Mouse (Mus musculus) gastrocnemius, postnatal 4 days (tissue): ENCODE results near the gene Polr1c. TPM values are rescaled to one million over a fixed set of nuclear protein-coding genes. Genes with fewer than 3 reads are reported as not detected.
A peak's percentile ranks its signal among the peaks of the same experiment; 100 is the strongest.

Experiments
- DNase-seq, 2 experiments: peaks; one replicate each; pipeline ENCODE4 v3.0.0; 2021 to 2022; ENCODE audit warnings: low spot score in 2 of 2, mixed read lengths in 2 of 2
- microRNA-seq: library from miRNA; unstranded; fragments of <30 nt; microRNA quantifications from one replicate; pipeline ENCODE4 v1.2.0, GENCODE M21; 2021
- total RNA-seq, 2 experiments: library from RNA; stranded (reverse); gene quantifications; 2 replicates each; pipeline ENCODE4 v1.2.3; 2021

Gene Polr1c
- total RNA-seq, 2 experiments from 2014 or later, result 35.1 to 35.6 TPM

DNA sequence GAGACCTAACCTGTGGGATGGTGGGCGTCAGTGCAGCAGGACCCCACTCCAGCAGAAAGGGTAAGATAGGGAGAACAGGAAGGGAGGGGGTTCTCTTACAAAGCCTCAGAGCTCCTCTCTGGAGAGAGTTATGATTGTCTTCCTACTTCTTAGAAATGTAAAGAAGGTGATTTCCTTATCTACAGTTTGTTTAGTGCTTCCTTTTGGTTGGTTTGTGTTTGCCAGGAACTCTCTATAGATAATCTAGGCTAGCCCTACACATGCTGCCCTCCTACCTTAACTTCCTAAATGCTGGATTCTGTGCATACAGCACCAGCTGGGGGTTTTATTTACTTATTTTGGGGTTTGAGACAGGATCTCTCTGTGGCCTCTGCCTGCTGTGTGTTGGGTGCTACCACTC, 11.8 kb downstream of the Polr1c start:
- no peak for DNase-seq

DNA sequence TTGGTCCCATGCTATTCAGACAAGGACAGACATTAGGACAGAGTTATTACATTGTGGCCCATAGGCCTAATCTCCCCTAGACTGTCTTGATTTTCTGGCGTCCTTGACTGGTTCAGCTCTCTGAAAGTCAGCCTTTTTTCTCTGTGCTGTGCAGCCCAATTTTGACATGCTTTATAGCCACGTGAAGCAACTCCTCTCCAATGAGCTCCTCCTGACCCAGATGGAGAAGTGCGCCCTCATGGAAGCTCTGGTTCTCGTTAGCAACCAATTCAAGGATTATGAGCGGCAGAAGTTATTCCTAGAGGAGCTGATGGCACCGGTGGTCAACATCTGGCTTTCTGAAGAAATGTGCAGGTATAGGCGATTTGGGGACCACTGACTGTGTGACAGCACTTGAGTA, 20.3 kb downstream of the Polr1c start:
- DNase-seq, result no peak

DNA sequence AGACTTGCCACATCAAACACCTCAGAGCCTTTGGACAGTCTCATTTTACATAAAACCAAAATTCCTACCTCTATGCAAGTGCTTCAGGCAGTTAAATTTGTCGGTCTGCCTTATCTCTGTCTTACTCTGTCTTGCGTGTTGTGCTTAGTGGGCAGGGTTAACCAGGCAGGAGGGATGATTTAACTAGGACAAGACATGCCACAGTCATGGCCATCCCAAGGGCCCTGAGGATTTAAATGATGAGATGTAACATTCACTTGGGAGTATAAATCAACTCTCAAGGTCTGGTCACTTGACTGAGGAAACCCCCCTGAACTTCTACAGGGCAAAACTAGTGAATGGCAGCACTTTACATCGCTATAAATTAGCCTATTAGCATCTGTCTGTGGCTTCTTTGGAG, 26.3 kb downstream of the Polr1c start:
- no peak for DNase-seq

DNA sequence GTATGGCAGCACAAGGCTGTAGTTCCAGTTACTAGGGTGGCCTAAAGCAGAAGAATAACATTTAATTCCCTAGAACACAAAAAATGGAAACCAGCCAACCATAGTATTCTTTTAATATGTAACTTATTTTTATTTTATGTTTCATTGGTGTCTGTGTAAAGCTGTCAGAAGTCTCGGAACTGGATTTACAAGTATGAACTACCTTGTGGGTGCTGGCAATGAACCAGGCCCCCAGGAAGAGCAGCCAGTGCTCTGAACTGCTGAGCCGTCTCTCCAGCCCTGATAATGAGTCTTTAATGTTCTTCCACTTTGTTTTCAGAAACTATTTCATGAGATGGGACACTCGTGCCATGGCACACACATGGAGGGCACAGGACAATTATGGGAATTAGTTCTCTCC, 37.3 kb downstream of the Polr1c start:
- no peak for DNase-seq

DNA sequence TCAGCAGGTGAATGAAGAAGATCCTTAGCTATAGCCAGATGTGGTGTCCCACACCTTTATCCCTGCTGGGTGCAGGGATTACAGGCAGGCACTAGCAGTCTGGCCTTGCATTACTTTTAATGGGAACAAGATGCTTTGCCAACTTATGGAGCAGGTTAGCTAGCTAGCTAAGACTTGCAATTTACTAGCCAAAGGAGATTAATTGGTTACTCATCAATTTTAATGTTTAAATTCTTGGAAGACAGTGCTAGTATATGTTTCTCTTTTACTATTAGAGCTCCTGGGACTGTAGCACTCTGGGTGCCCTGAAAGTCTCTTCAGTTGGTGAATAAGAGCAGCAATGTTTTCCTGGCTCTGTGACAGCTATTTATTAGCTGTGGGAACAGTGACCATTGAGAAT, 41.2 kb downstream of the Polr1c start:
- DNase-seq, result no peak

DNA sequence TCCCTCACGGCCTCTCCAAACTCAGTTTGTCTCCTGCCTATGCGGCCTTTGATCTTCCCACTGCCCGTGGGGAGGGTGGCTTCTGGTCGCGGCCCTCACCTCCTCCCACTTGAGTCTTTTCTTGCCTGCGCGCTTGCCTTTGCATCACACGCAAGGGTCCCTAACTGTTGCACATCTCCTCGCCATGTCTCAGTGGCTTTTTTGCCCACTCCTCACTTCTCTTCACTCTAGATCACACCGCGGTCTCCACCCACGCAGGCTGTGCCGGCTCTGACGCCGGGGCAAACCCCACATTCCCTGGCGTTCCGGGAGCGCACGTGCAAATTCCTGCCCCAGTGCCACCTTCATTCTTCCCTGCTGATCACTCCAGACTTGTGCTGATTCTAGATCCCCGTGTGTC, 44.8 kb downstream of the Polr1c start:
- DNase-seq, result peak in 1 of 2 experiments; percentile 21

DNA sequence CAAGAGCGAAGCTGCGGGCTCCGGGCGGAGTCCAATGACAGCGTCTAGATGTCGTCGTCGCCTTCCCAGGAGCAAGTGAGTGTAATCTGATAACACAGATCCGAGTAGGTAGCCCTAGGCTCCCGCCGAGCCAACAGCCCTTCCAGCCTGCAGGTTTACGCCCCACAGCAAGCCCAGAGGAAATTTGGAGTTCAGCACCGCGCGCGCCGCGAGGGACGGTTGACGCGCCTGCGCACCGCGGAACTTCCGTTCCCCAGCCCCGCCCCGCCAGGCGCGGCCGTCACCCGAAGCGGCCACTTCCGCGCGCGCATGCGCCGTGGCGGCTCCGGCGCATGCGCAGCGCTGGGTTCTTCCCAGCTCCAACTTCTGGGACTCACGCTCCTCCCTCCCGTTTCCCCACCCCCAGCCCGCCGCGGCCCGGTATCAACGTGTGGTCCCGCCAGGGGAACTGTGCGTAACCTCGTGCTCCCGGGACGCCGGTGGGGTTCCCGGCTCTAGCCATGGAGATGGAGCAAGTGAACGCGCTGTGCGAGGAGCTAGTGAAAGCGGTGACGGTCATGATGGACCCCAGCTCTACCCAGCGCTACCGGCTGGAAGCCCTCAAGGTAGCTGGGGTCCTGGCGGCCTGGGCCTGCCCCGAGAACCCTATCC, 45.3 kb downstream of the Polr1c start, which contains the start of the genes Polh and Xpo5:
Gene Polh (minus strand): TSS at position 225 of the 651 bp plus-strand sequence.
Gene Xpo5 (plus strand): TSS at position 362 of the 651 bp plus-strand sequence.
- DNase-seq, result peak; percentile 92 to 93

DNA sequence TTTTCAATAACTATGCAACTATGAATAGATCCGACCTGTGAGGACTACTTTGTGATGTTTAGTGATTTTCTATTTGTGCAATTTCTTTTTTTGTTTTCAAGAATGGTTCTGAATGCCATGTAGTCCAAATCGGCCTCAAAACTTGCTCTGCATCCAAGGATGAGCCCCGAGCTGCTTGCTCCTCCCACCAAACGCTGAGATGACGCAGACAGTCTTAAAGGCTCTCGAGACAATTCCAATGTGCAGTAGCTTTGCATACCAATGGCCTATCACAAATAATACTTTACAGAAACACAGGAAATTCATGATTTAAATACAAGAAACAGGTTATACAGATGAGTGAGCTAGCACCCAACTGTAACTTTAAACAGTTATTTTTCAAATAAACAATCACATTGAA, 46.7 kb downstream of the Polr1c start:
- DNase-seq, result no peak

Small RNA genes lying within 50 kb of the gene (microRNA-seq; reads per million reads assigned to microRNA genes)
- not detected for gene Mir693

Other genes with a start within 250 kb of the Polr1c start
- gene Vegfa, start 215.7 kb downstream of the Polr1c start, total RNA-seq, result 100 to 1,000 TPM in 1 of 2 experiments, 10 to 100 TPM in 1; 97.0 to 100 TPM
- 10 to 100 TPM; 65.9 to 69.3 TPM for gene Mrps18a, start 137.1 kb downstream of the Polr1c start, total RNA-seq
- gene Rsph9, start 103.8 kb downstream of the Polr1c start, total RNA-seq, result 1 to 10 TPM; 1.1 to 1.4 TPM
- 10 to 100 TPM; 15.7 to 17.6 TPM for gene Mad2l1bp, start 94.5 kb downstream of the Polr1c start, total RNA-seq
- 10 to 100 TPM; 70.2 to 77.6 TPM for gene Gtpbp2, start 87.0 kb downstream of the Polr1c start, total RNA-seq
- gene Polh, start 45.4 kb downstream of the Polr1c start, total RNA-seq, result 10 to 100 TPM; 19.6 to 20.2 TPM
- gene Xpo5, start 45.3 kb downstream of the Polr1c start, total RNA-seq, result 10 to 100 TPM; 23.0 to 26.8 TPM
- 10 to 100 TPM; 76.8 to 81.5 TPM for gene Yipf3, start within 50 bp of the Polr1c start, total RNA-seq
- 1 to 10 TPM in 1 of 2 experiments, under 1 TPM in 1; 0.73 to 1.1 TPM for gene Lrrc73, start 5.5 kb upstream of the Polr1c start, total RNA-seq
- 10 to 100 TPM; 79.8 to 90.9 TPM for gene Tjap1, start 35.0 kb upstream of the Polr1c start, total RNA-seq
- gene Dlk2, start 49.4 kb upstream of the Polr1c start, total RNA-seq, result 1 to 10 TPM; 1.2 to 1.5 TPM
- gene Abcc10, start 80.3 kb upstream of the Polr1c start, total RNA-seq, result 1 to 10 TPM; 5.3 to 5.4 TPM
- 10 to 100 TPM; 33.9 to 35.0 TPM for gene Zfp318, start 135.7 kb upstream of the Polr1c start, total RNA-seq
- 1 to 10 TPM; 3.7 to 4.8 TPM for gene Crip3, start 180.9 kb upstream of the Polr1c start, total RNA-seq
- gene Slc22a7, start 190.4 kb upstream of the Polr1c start, total RNA-seq, result under 1 TPM in 1 of 2 experiments, not detected in 1; 0.21 TPM
- 1 to 10 TPM in 1 of 2 experiments, under 1 TPM in 1; 0.60 to 1.2 TPM for gene Ttbk1, start 239.6 kb upstream of the Polr1c start, total RNA-seq
- 1 to 10 TPM; 3.6 to 5.2 TPM for gene Dnph1, start 248.7 kb upstream of the Polr1c start, total RNA-seq